Mouse (Mus musculus) cerebellum, adult 2 months (tissue): Measurements from ENCODE around the gene Uspl1.

Experiments
- CTCF ChIP-seq: fragments of 200-500 bp; IDR thresholded peaks from 2 replicates; pipeline ENCODE4 v1.5.1; 2011; ENCODE audit warnings: low read depth, mild to moderate bottlenecking, control low read depth, low read length, moderate library complexity, borderline replicate concordance; ENCODE audit not compliant: insufficient read depth
- POLR2A ChIP-seq: fragments of 200-500 bp; IDR thresholded peaks from 2 replicates; pipeline ENCODE4 v1.6.1; 2011; ENCODE audit warnings: low read length, control low read depth, borderline replicate concordance; ENCODE audit not compliant: insufficient read depth

DNA sequence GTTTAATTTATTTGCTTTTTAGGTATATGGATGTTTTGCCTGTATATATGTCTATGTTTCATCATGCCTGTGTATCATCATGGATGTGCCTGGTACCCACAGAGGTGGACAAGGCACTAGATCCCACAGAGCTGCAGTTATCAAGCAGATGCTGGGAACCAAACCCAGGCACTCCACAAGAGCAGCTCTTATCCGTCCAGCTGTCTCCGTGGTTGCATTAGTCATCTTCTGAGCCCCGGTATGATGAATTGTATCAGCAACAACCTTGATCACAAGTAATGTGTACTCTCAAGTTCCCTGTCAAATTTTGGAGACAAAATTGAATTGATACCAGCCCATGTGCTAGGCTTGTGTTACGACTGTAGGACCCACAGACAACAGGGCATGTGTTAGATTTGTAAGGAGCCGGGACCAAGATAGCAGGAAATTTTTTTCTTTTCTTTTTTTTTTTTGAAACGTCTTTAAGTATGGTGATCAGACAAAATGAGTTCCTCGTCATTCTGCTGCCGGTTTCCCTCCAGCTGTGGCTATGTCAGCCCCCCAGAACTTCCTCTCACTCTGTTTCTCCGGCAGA lies 61.3 kb downstream of the Uspl1 start:
- TF ChIP-seq CTCF (no peak), POLR2A (no peak)
